Mouse (Mus musculus) heart, embryonic 14.5 days (tissue): ENCODE data around the gene Cyb5b. TPM values are rescaled to one million over a fixed set of nuclear protein-coding genes. Genes with fewer than 3 reads are reported as not detected.

Source experiments
- ATAC-seq: fragments of 200-750 bp; cut with Nextera tagmentation; 2 replicates; pipeline ENCODE4 v1.8.0; 2017; ENCODE audit warnings: low read depth, moderate TSS enrichment; ENCODE audit not compliant: insufficient number of reproducible peaks, insufficient read depth, low FRiP score
- H3K27ac ChIP-seq, 2 experiments: fragments of 200-500 bp in 1 of 2; fragments of 300-500 bp in 1 of 2; sonication (generic) in 1 of 2; replicated peaks in 1 of 2; 2 replicates each; pipeline ENCODE4 v1.5.1; 2012 to 2014; ENCODE audit warnings: low read depth in 2 of 2, low read length in 2 of 2, control low read depth in 1 of 2, mild to moderate bottlenecking in 1 of 2, mixed read lengths in 1 of 2; ENCODE audit not compliant: control insufficient read depth in 1 of 2, insufficient read depth in 1 of 2
- H3K27me3 ChIP-seq: fragments of 300-500 bp; sonication (generic); 2 replicates; pipeline ENCODE4 v1.6.1; 2014; ENCODE audit warnings: mild to moderate bottlenecking, low read length, control low read depth; ENCODE audit not compliant: control insufficient read depth, insufficient read depth
- H3K36me3 ChIP-seq: fragments of 300-500 bp; sonication (generic); 2 replicates; pipeline ENCODE4 v1.6.1; 2014; ENCODE audit warnings: mild to moderate bottlenecking, control low read depth, low read length, mixed read lengths; ENCODE audit not compliant: control insufficient read depth, insufficient read depth
- H3K4me1 ChIP-seq, 2 experiments: fragments of 200-500 bp in 1 of 2; fragments of 300-500 bp in 1 of 2; sonication (generic) in 1 of 2; 2 replicates each; pipeline ENCODE4 v1.6.1; 2012 to 2014; ENCODE audit warnings: low read length in 2 of 2, control low read depth in 1 of 2, mixed read lengths in 1 of 2; ENCODE audit not compliant: control insufficient read depth in 2 of 2, insufficient read depth in 2 of 2
- H3K4me2 ChIP-seq: fragments of 300-500 bp; sonication (generic); 2 replicates; pipeline ENCODE4 v1.6.1; 2014; ENCODE audit warnings: mild to moderate bottlenecking, low read length
- H3K4me3 ChIP-seq, 2 experiments: fragments of 200-500 bp in 1 of 2; fragments of 300-500 bp in 1 of 2; sonication (generic) in 1 of 2; 2 replicates each; pipeline ENCODE4 v1.5.1; 2012 to 2014; ENCODE audit warnings: low read length in 2 of 2, mild to moderate bottlenecking in 2 of 2, control low read depth in 1 of 2, low read depth in 1 of 2, moderate library complexity in 1 of 2; ENCODE audit not compliant: control insufficient read depth in 1 of 2, insufficient read depth in 1 of 2
- H3K9ac ChIP-seq: fragments of 300-500 bp; sonication (generic); 2 replicates; pipeline ENCODE4 v1.6.1; 2014; ENCODE audit warnings: mild to moderate bottlenecking, low read length
- H3K9me3 ChIP-seq: fragments of 300-500 bp; sonication (generic); 2 replicates; pipeline ENCODE4 v1.6.1; 2016; ENCODE audit warnings: low read length, control low read depth; ENCODE audit not compliant: control insufficient read depth
- WGBS: fragments of 180-500 bp; shearing (Covaris S2); extraction: QIAGEN DNeasy Blood & Tissue Kit; methylation state at CpG from one replicate; pipeline ENCODE4 v1.1.7; 2014; 5-methylcytosine and 5-hydroxymethylcytosine counted together
- polyA plus RNA-seq: library from polyadenylated mRNA; unstranded; fragments of >200 nt; fragmentation: Nextera tagmentation; extraction: Ambion mirVana; gene quantifications from 2 replicates; pipeline ENCODE4 v1.2.1, GENCODE M21; 2014

Gene Cyb5b
- polyA plus RNA-seq, 1 experiment from 2014 or later, result 65.6 TPM

DNA sequence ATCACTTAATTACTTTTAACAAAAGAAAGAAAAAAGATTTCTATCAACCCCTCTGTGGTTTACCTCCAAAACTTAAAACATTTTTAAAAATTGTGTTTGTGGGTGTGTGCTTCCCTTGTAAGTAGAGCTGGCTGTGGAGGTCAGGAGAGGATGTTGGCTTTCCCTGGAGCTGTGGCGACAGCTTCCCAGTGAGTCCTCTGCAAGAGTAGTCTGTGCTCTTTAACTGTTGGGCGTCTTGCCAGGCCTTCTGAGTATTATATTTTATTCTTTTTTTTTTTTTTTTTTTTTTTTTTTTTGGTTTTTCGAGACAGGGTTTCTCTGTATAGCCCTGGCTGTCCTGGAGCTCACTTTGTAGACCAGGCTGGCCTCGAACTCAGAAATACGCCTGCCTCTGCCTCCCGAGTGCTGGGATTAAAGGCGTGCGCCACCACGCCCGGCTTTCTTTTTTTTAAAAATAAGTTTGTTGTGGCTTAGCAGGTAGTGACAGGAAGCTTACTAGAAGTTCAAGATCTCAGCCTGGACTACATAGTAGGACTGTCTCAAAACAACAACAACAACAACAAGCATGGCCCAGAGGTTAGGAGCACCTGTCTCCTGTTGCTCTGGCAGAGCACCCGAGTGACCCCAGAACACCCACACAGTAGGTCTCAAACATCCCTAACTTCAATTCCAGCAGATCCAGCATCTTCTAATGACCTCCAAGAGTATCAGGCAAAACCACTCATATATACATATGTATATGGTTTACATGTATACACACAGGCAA, 38.9 kb upstream of the Cyb5b start:
- no peak overlapping the region for H3K27ac ChIP-seq
- ATAC-seq, result no peak
- no peaks in the 10 kb centered on the region for H3K36me3 ChIP-seq
- 80% methylated on average over 9 of the region's 11 CpGs for WGBS
- no peaks in the 10 kb centered on the region for H3K9me3 ChIP-seq
- no peak overlapping the region for H3K4me3 ChIP-seq
- H3K9ac ChIP-seq, result no peak overlapping the region
- no peaks in the 10 kb centered on the region for H3K27me3 ChIP-seq
- H3K4me2 ChIP-seq, result no peak overlapping the region
- peaks cover 7 to 12% of the 10 kb centered on the region in 2 experiments; a peak in 3 of 4 replicates for H3K4me1 ChIP-seq

DNA sequence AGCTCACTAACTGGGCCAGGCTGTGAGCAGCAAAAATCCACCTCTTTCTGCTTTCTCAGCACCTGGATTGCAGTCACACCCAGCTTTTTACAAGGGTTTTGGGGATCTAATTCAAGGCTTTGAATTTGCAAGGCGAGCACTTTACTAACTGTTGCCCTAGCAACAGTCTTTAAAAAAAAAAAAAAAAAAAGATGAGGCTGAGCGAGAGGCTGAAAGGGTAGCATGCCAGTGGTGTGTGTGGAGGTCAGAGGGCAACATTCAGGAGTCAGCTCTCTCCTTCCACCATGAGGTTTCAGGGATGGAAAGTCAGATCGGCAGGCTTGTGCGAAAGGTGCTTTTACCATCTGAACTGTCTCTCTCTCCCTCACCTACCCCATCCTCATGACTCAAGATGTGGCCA, 37.2 kb upstream of the Cyb5b start:
- H3K9me3 ChIP-seq, result no peaks in the 10 kb centered on the region
- 82% methylated on average over 4 of the region's 4 CpGs for WGBS
- H3K4me1 ChIP-seq, result peaks cover 7 to 13% of the 10 kb centered on the region in 2 experiments; a peak in 3 of 4 replicates
- no peak overlapping the region for H3K27ac ChIP-seq
- H3K27me3 ChIP-seq, result no peaks in the 10 kb centered on the region
- H3K4me3 ChIP-seq, result no peak overlapping the region
- no peak for ATAC-seq
- H3K9ac ChIP-seq, result no peak overlapping the region
- no peak overlapping the region for H3K4me2 ChIP-seq
- H3K36me3 ChIP-seq, result no peaks in the 10 kb centered on the region

DNA sequence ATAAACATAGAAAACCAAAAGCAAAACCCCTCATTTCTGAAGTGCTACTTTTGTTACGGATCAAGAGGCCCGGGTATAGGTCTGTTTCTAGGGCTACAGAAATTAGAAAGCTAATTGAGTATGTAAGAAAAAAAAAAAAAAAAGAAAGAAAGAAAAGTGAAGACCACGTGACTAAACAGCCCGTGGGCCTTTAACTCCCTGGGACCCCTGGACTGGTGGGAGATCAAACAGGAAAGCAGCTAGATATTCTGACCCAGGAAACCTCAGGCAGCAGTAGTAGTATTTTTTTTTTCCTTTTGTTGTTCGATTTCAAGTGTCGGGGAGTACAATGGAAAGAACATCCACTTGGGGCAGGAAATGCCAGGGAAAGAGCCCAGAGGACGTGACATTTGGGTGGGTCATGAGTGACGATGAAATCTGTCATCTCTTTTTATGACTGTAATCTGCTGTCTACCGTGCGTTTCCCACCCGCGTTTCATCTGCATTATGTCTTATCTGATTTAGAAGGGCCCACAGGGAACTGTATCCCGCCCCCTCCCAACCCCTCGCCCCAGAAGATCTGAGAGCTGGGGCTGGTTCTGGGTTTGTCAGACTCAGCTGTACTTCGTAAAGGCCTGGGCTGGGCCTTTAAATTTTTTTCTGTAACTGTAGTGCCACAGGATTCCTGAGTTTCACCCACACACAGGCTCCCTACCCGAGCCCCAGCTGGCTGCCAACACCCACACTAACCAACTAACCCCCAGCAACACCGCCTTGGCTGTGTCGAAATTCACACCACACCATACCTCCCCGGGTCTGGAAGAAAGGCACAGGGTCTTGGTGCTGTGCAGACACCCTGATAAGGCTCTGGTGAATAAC, 36.1 kb upstream of the Cyb5b start:
- Histone ChIP-seq H3K4me1 (peaks cover 15 to 25% of the 10 kb centered on the region in 2 experiments), H3K36me3 (no peaks in the 10 kb centered on the region), H3K27ac (peak overlapping the region; percentile 7 to 35; a peak in 3 of 4 replicates), H3K9me3 (no peaks in the 10 kb centered on the region), H3K4me2 (peak overlapping the region; percentile 57), H3K4me3 (no peak overlapping the region; a peak in 2 of 4 replicates), H3K27me3 (no peaks in the 10 kb centered on the region), H3K9ac (peak overlapping the region; percentile 51)
- 31% methylated on average over 19 of the region's 19 CpGs for WGBS
- ATAC-seq, result peak; percentile 28; the same call in 1 of the 2 replicates

- no peaks in the 10 kb centered on the region for H3K27me3 ChIP-seq
- WGBS, result 47% methylated on average over 10 of the region's 10 CpGs
- H3K4me3 ChIP-seq, result no peak overlapping the region; a peak in 1 of 4 replicates
- H3K27ac ChIP-seq, result peak overlapping the region; percentile 7 to 35; a peak in 3 of 4 replicates
- H3K4me2 ChIP-seq, result peak overlapping the region; percentile 57
- 0 out of 2 replicates have a peak, but pooled peaks have one; percentile 4 for ATAC-seq
- H3K9ac ChIP-seq, result peak overlapping the region; percentile 51; the same call in 1 of the 2 replicates
- no peaks in the 10 kb centered on the region for H3K9me3 ChIP-seq
- peaks cover 18 to 26% of the 10 kb centered on the region in 2 experiments for H3K4me1 ChIP-seq
- H3K36me3 ChIP-seq, result no peaks in the 10 kb centered on the region
These were observed 35.5 kb upstream of the Cyb5b start for GRCm38 (mm10) chr8:107115008-107115320.

DNA sequence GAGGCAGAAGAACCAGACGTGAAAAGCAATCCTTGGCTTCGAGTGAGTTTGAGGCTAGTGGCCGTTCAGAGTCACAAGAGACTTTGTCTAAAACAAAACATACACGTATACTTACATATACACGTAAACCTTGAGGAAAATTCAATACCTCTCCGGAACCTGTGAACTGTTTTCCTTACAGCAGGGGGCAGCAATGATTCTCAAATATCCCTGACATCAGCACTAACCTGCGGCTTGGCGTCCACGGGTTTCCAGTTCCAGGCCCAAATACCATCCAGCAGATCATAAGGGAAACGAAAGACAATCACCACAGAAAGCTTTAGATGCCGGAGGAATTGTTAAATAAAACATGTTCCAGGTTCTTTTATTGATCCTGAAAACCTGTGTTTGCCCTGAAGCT, 34.4 kb upstream of the Cyb5b start:
- Histone ChIP-seq H3K27me3 (no peaks in the 10 kb centered on the region), H3K4me1 (peaks cover 18 to 26% of the 10 kb centered on the region in 2 experiments), H3K4me2 (no peak overlapping the region), H3K9ac (no peak overlapping the region), H3K4me3 (no peak overlapping the region), H3K9me3 (no peaks in the 10 kb centered on the region), H3K27ac (no peak overlapping the region), H3K36me3 (no peaks in the 10 kb centered on the region)
- no peak for ATAC-seq
- WGBS, result 13% methylated on average over 11 of the region's 11 CpGs

DNA sequence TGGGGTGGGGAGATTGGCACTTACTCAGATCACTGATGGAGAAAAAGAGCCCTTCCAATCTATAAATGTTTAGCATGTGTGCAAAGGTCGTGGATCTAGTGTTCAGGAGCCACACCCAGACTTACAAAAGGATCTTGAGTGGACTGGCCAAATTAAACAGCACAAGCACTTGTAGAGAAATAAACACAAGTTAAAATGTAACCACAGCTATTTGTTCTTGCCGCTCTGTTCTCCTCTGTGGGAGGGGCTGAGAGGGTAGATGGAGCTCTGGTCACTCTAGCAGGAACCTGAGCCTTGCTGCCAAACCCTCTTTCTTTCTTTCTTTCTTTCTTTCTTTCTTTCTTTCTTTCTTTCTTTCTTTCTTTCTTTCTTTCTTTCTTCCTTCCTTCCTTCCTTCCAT, 33.4 kb upstream of the Cyb5b start:
- no peaks in the 10 kb centered on the region for H3K9me3 ChIP-seq
- H3K4me3 ChIP-seq, result no peak overlapping the region
- 48% methylated on average over 2 of the region's 2 CpGs for WGBS
- H3K4me2 ChIP-seq, result no peak overlapping the region
- H3K9ac ChIP-seq, result no peak overlapping the region
- no peaks in the 10 kb centered on the region for H3K27me3 ChIP-seq
- no peak for ATAC-seq
- H3K27ac ChIP-seq, result no peak overlapping the region
- peaks cover 18 to 26% of the 10 kb centered on the region in 2 experiments for H3K4me1 ChIP-seq
- H3K36me3 ChIP-seq, result no peaks in the 10 kb centered on the region

DNA sequence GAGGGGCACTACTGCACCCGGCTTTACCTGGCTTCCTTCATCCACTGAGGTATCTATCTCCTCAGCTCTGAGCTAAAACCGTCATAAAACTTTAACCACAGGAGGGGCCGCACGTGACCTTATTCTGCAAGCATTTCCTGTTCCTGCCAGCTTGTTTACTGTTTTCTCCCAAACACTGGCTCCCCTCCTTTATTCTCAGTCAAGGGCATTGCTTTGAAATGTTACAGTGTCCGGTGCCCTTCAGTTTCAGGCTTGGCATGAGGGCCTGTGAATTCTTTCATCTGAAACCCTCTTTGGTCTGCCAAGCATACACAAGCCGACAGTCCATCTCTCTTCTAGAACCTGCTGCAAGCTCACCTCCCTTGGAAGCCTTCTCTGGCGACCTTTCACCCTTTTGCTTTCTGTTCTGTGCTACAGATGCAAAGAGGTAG, 31.6 kb upstream of the Cyb5b start:
- Histone ChIP-seq H3K9ac (peak overlapping the region; percentile 45; the same call in 1 of the 2 replicates), H3K4me2 (peak overlapping the region; percentile 28)
- 42% methylated on average over 7 of the region's 7 CpGs for WGBS

More for the DNA sequence above, 31.6 kb upstream of the Cyb5b start:
- Histone ChIP-seq H3K27ac (peak overlapping the region; percentile 64 to 70), H3K36me3 (no peaks in the 10 kb centered on the region), H3K4me1 (peaks cover 23 to 31% of the 10 kb centered on the region in 2 experiments), H3K4me3 (no peak overlapping the region), H3K9me3 (no peaks in the 10 kb centered on the region), H3K27me3 (no peaks in the 10 kb centered on the region)
- ATAC-seq, result no peak
